Mouse (Mus musculus): ENCODE data around the gene Paqr5.

GRCm38 (mm10) chr9:62059941-62060340, 33.3 kb upstream of the Paqr5 start:
- TF ChIP-seq CTCF (IDR thresholded peaks at IDR 0.05; ENCODE audit: insufficient read depth, low read length) (no peak), POLR2A (IDR thresholded peaks at IDR 0.05; ENCODE audit: borderline replicate concordance, extremely low read depth, low read depth, low read length) (no peak)

All from lung, adult 2 months (tissue).